Comparison of ENCODE assay signal across 20 mouse cellular contexts in the genomic region with DNA sequence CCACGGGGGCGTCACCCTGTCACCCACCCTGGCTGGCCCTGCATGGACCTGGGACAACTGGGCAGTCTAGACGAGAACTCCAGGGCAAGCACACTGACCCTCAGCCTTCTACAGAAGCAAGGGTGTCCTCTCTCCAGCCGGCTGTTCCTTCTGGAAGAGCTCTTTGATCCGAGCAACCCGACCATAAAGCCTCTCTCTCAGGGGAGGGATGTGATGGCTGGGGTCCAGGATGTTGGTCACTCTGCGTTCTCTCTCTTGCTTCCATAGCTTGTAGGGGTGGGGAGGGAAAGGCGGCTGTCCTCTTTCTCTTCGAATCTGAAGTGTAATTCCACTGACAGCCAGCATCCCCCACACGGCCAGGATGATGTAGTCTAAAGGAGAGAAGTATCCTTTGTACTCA. TPM values are rescaled to one million over a fixed set of nuclear protein-coding genes. Genes with fewer than 3 reads are reported as not detected.
DNase-seq lines count a peak whose midpoint lies in the region; ATAC-seq and TF ChIP-seq lines count a peak whose summit lies in the region.
"Had no signal": no experiment of that assay in that cellular context is flagged by ENCODE, and none has a peak within 500 bp of the region (broad histone marks: within the 10 kb centered on the region; RNA-seq: fewer than 3 reads in every experiment).

No protein-coding gene starts in this region.

- H3K9me3 ChIP-seq in kidney, postnatal 0 days (replicated peaks; ENCODE audit: low read length), result no peaks in the 10 kb centered on the region
- H3K9me3 ChIP-seq: embryonic facial prominence, embryonic 13.5 days; heart, embryonic 13.5 days; limb, embryonic 15.5 days; liver, embryonic 15.5 days; midbrain, embryonic 12.5 days; neural tube, embryonic 13.5 days had no signal

- H3K4me1 ChIP-seq in kidney, postnatal 0 days (replicated peaks; ENCODE audit: insufficient read depth, low read length), result no peaks in the 10 kb centered on the region
- H3K4me1 ChIP-seq: embryonic facial prominence, embryonic 13.5 days; heart, embryonic 13.5 days; limb, embryonic 15.5 days; liver, embryonic 15.5 days; midbrain, embryonic 12.5 days; neural tube, embryonic 13.5 days had no signal

- H3K27me3 ChIP-seq in kidney, postnatal 0 days (ENCODE audit: insufficient read depth, low read length), result no peaks in the 10 kb centered on the region
- H3K27me3 ChIP-seq: embryonic facial prominence, embryonic 13.5 days; heart, embryonic 13.5 days; limb, embryonic 15.5 days; liver, embryonic 15.5 days; midbrain, embryonic 12.5 days; neural tube, embryonic 13.5 days; Patski had no signal

- no peak overlapping the region for H3K4me2 ChIP-seq in kidney, postnatal 0 days (ENCODE audit: low read length)
- H3K4me2 ChIP-seq: embryonic facial prominence, embryonic 13.5 days; heart, embryonic 13.5 days; limb, embryonic 15.5 days; liver, embryonic 15.5 days; midbrain, embryonic 12.5 days; neural tube, embryonic 13.5 days had no signal

- no peak overlapping the region for H3K4me3 ChIP-seq in kidney, postnatal 0 days (replicated peaks; ENCODE audit: low read depth, low read length)
- H3K4me3 ChIP-seq: embryonic facial prominence, embryonic 13.5 days; heart, embryonic 13.5 days; limb, embryonic 15.5 days; liver, embryonic 15.5 days; midbrain, embryonic 12.5 days; neural tube, embryonic 13.5 days had no signal

- H3K27ac ChIP-seq in kidney, postnatal 0 days, result no peak overlapping the region
- H3K27ac ChIP-seq: embryonic facial prominence, embryonic 13.5 days; heart, embryonic 13.5 days; limb, embryonic 15.5 days; liver, embryonic 15.5 days; midbrain, embryonic 12.5 days; neural tube, embryonic 13.5 days had no signal

- intact Hi-C loops in heart, postnatal 10 days (cut with DNase I), result no loop called here
- intact Hi-C loops in heart, postnatal 25 days (cut with DNase I), result no loop called here

- ATAC-seq in kidney, postnatal 0 days (replicated peaks; ENCODE audit: low FRiP score, low read depth), result peak; percentile 40; the same call in 1 of the 2 replicates
- ATAC-seq: activated CD4-positive, CD25-positive, alpha-beta regulatory T cell, adult 4 months; forebrain, embryonic 14.5 days; Patski had no signal

- H3K9ac ChIP-seq in kidney, postnatal 0 days (ENCODE audit: low read depth, low read length), result no peak overlapping the region
- H3K9ac ChIP-seq: embryonic facial prominence, embryonic 13.5 days; heart, embryonic 13.5 days; limb, embryonic 15.5 days; liver, embryonic 15.5 days; midbrain, embryonic 12.5 days; neural tube, embryonic 13.5 days had no signal

- peak; percentile 22 for DNase-seq in adrenal gland, adult 2 months
- no peak for DNase-seq in adrenal gland, adult 18-20 months (ENCODE audit: low spot score in 2 of 2)
- peak; percentile 13 to 25 for DNase-seq in heart, postnatal 10 days
- no peak for DNase-seq in heart, postnatal 25 days (ENCODE audit: low spot score)
- DNase-seq in kidney, postnatal 0 days (ENCODE audit: low spot score), result peak; percentile 54
- no peak for DNase-seq in kidney, adult 9 months
- DNase-seq in kidney, postnatal 4 days, result peak; percentile 48 to 61
- no peak for DNase-seq in lung, postnatal 4 days
- DNase-seq: cerebellum, adult 11 months; layer of hippocampus, postnatal 36 days; thymus, postnatal 36 days had no signal

- TF ChIP-seq CTCF in kidney, postnatal 0 days (IDR thresholded peaks at IDR 0.05; ENCODE audit: low read depth), result no peak

- H3K36me3 ChIP-seq in kidney, postnatal 0 days (ENCODE audit: insufficient read depth, low read length), result peaks cover 45% of the 10 kb centered on the region

- WGBS in kidney, postnatal 0 days, result 32% methylated on average over 10 of the region's 10 CpGs

RNA-seq across cellular contexts. Expression of a gene that starts 26.0 kb away (rescaled TPM):
- total RNA-seq in adrenal gland, adult 2 months (2021), result 10 to 100 TPM; 31.3 to 34.3 TPM
- polyA plus RNA-seq in adrenal gland, adult 2 months (2012; rRNA removed), result 8.5 and 8.9 TPM in 2 replicates
- 10 to 100 TPM; 35.7 to 36.0 TPM for total RNA-seq in adrenal gland, adult 18-20 months (2021)
- total RNA-seq in heart, postnatal 10 days (2021), result 10 to 100 TPM; 22.7 to 27.6 TPM
- 10 to 100 TPM; 20.7 to 21.3 TPM for total RNA-seq in heart, postnatal 25 days (2021)
- polyA plus RNA-seq in kidney, postnatal 0 days (2015; fragmentation: Nextera tagmentation; extraction: Ambion mirVana), result 49.4 and 53.7 TPM in 2 replicates

RNA-seq across cellular contexts. Expression of a gene that starts 26.6 kb away (rescaled TPM):
- 100 to 1,000 TPM; 108 to 137 TPM for total RNA-seq in adrenal gland, adult 2 months (2021)
- polyA plus RNA-seq in adrenal gland, adult 2 months (2012; rRNA removed), result 172 and 185 TPM in 2 replicates
- 100 to 1,000 TPM in 1 of 2 experiments, 10 to 100 TPM in 1; 91.3 to 103 TPM for total RNA-seq in adrenal gland, adult 18-20 months (2021)
- total RNA-seq in heart, postnatal 10 days (2021), result 10 to 100 TPM; 61.6 to 65.4 TPM
- total RNA-seq in heart, postnatal 25 days (2021), result 10 to 100 TPM; 65.2 to 67.2 TPM
- 91.1 and 95.4 TPM in 2 replicates for polyA plus RNA-seq in kidney, postnatal 0 days (2015; fragmentation: Nextera tagmentation; extraction: Ambion mirVana)

RNA-seq across cellular contexts. Expression of a gene that starts 38.7 kb away (rescaled TPM):
- total RNA-seq in adrenal gland, adult 2 months (2021), result 10 to 100 TPM; 67.5 to 78.9 TPM
- 10.8 and 20.8 TPM in 2 replicates for polyA plus RNA-seq in adrenal gland, adult 2 months (2012; rRNA removed)
- total RNA-seq in adrenal gland, adult 18-20 months (2021), result 10 to 100 TPM; 66.4 to 67.1 TPM
- 10 to 100 TPM; 53.8 to 59.7 TPM for total RNA-seq in heart, postnatal 10 days (2021)
- 10 to 100 TPM; 46.8 to 52.4 TPM for total RNA-seq in heart, postnatal 25 days (2021)
- polyA plus RNA-seq in kidney, postnatal 0 days (2015; fragmentation: Nextera tagmentation; extraction: Ambion mirVana), result 144 and 153 TPM in 2 replicates

RNA-seq across cellular contexts. Expression of a gene that starts 39.0 kb away (rescaled TPM):
- total RNA-seq in adrenal gland, adult 2 months (2021), result 10 to 100 TPM; 31.7 to 51.5 TPM
- 17.0 and 22.5 TPM in 2 replicates for polyA plus RNA-seq in adrenal gland, adult 2 months (2012; rRNA removed)
- 10 to 100 TPM; 30.2 to 33.3 TPM for total RNA-seq in adrenal gland, adult 18-20 months (2021)
- 10 to 100 TPM; 23.4 to 27.1 TPM for total RNA-seq in heart, postnatal 10 days (2021)
- total RNA-seq in heart, postnatal 25 days (2021), result 10 to 100 TPM; 14.8 to 16.2 TPM
- polyA plus RNA-seq in kidney, postnatal 0 days (2015; fragmentation: Nextera tagmentation; extraction: Ambion mirVana), result 37.8 and 38.3 TPM in 2 replicates

Comparison
In these comparisons a context has a peak if more than half of its experiments do, and no peak if none do; other contexts are left out.
1. DNase-seq: peak in adrenal gland, adult 2 months (single experiment), heart, postnatal 10 days (2 of 2), kidney, postnatal 0 days (single experiment) and kidney, postnatal 4 days (2 of 2); none in adrenal gland, adult 18-20 months (0 of 2), heart, postnatal 25 days (single experiment), kidney, adult 9 months (single experiment) and lung, postnatal 4 days (0 of 2).